26 mouse cellular contexts compared by ENCODE assay signal in the genomic region with DNA sequence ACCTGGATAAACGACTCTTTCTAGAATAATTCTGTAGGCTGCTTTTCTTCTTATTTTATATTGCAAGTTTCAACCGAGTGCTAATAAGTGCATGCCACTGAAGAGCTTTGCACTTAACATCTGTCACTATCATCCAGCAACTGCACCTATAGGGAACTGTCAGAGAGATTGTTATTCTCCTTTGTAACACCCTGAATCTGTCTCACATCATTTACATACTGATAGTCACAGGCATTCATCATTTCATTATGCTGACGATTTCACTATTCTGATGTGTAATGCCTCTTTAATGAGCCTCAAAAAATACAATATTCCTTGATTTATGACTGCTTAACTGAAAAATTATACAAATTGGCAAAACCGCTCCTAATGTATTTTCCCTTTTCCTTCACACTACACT.
DNase-seq lines count a peak whose midpoint lies in the region; ATAC-seq and TF ChIP-seq lines count a peak whose summit lies in the region.
"Had no signal": no experiment of that assay in that cellular context is flagged by ENCODE, and none has a peak within 500 bp of the region (broad histone marks: within the 10 kb centered on the region; RNA-seq: fewer than 3 reads in every experiment).

No protein-coding gene starts in this region.

- no peak for DNase-seq in forebrain, embryonic 11.5 days (ENCODE audit: low spot score)
- peak; percentile 46 for DNase-seq in brain, embryonic 14.5 days (ENCODE audit: low read depth)
- no peak for DNase-seq in urinary bladder, postnatal 25 days (ENCODE audit: low spot score)
- DNase-seq in embryo, embryonic 9.5 days (ENCODE audit: extremely low spot score) = no peak
- DNase-seq: adrenal gland, postnatal 25 days; B cell, adult 2 months; cerebellum, adult 18-20 months; cerebellum, adult 9-10 months; cerebellum, postnatal 14 days; gastrocnemius, postnatal 10 days; gastrocnemius, postnatal 36 days; heart, adult 2 months; heart, postnatal 14 days; heart, postnatal 4 days; kidney, adult 2 months had no signal

- WGBS in forebrain, embryonic 13.5 days = 71% methylated on average over 4 of the region's 4 CpGs
- 83% methylated on average over 4 of the region's 4 CpGs for WGBS in forebrain, embryonic 11.5 days
- WGBS in forebrain, embryonic 15.5 days = 64% methylated on average over 4 of the region's 4 CpGs

- H3K9ac ChIP-seq in forebrain, embryonic 13.5 days = no peak overlapping the region
- H3K9ac ChIP-seq in forebrain, embryonic 11.5 days (ENCODE audit: low read length) = no peak overlapping the region
- H3K9ac ChIP-seq in forebrain, embryonic 15.5 days (replicated peaks) = no peak overlapping the region
- H3K9ac ChIP-seq: embryonic facial prominence, embryonic 12.5 days; embryonic facial prominence, embryonic 15.5 days; heart, embryonic 13.5 days; hindbrain, embryonic 13.5 days had no signal

- no peak overlapping the region for H3K4me2 ChIP-seq in forebrain, embryonic 13.5 days
- no peak overlapping the region for H3K4me2 ChIP-seq in forebrain, embryonic 11.5 days (ENCODE audit: low read depth, low read length, severe bottlenecking)
- H3K4me2 ChIP-seq in forebrain, embryonic 15.5 days (replicated peaks) = no peak overlapping the region
- H3K4me2 ChIP-seq: embryonic facial prominence, embryonic 12.5 days; embryonic facial prominence, embryonic 15.5 days; heart, embryonic 13.5 days; hindbrain, embryonic 13.5 days had no signal

- no peaks in the 10 kb centered on the region for H3K36me3 ChIP-seq in forebrain, embryonic 13.5 days (ENCODE audit: poor library complexity, severe bottlenecking)
- no peaks in the 10 kb centered on the region for H3K36me3 ChIP-seq in forebrain, embryonic 11.5 days (ENCODE audit: control insufficient read depth, insufficient read depth, low read length)
- H3K36me3 ChIP-seq in forebrain, embryonic 15.5 days = no peaks in the 10 kb centered on the region
- H3K36me3 ChIP-seq: embryonic facial prominence, embryonic 12.5 days; embryonic facial prominence, embryonic 15.5 days; G1E; heart, embryonic 10.5 days; heart, embryonic 13.5 days; hindbrain, embryonic 13.5 days had no signal

- no peaks in the 10 kb centered on the region for H3K9me3 ChIP-seq in forebrain, embryonic 13.5 days (replicated peaks)
- no peaks in the 10 kb centered on the region for H3K9me3 ChIP-seq in forebrain, embryonic 11.5 days (ENCODE audit: control insufficient read depth, low read length)
- H3K9me3 ChIP-seq in forebrain, embryonic 15.5 days = no peaks in the 10 kb centered on the region
- H3K9me3 ChIP-seq: embryonic facial prominence, embryonic 12.5 days; embryonic facial prominence, embryonic 15.5 days; G1E; heart, embryonic 10.5 days; heart, embryonic 13.5 days; hindbrain, embryonic 13.5 days had no signal

- H3K27me3 ChIP-seq in forebrain, embryonic 13.5 days = no peaks in the 10 kb centered on the region
- H3K27me3 ChIP-seq in forebrain, embryonic 11.5 days (ENCODE audit: control insufficient read depth, insufficient read depth, low read length) = no peaks in the 10 kb centered on the region
- H3K27me3 ChIP-seq in forebrain, embryonic 15.5 days = no peaks in the 10 kb centered on the region
- H3K27me3 ChIP-seq: CH12.LX; embryonic facial prominence, embryonic 12.5 days; embryonic facial prominence, embryonic 15.5 days; heart, embryonic 13.5 days; hindbrain, embryonic 13.5 days; Patski had no signal

- H3K27ac ChIP-seq in forebrain, embryonic 13.5 days = no peak overlapping the region
- H3K27ac ChIP-seq in forebrain, embryonic 11.5 days (ENCODE audit: low read depth, low read length) = no peak overlapping the region
- H3K27ac ChIP-seq in forebrain, embryonic 15.5 days (replicated peaks) = no peak overlapping the region
- H3K27ac ChIP-seq: embryonic facial prominence, embryonic 12.5 days; embryonic facial prominence, embryonic 15.5 days; heart, adult 2 months; heart, embryonic 10.5 days; heart, embryonic 13.5 days; hindbrain, embryonic 13.5 days had no signal

- H3K4me3 ChIP-seq in forebrain, embryonic 13.5 days = no peak overlapping the region
- no peak overlapping the region for H3K4me3 ChIP-seq in forebrain, embryonic 11.5 days (ENCODE audit: low read depth, low read length)
- H3K4me3 ChIP-seq in forebrain, embryonic 15.5 days = no peak overlapping the region
- H3K4me3 ChIP-seq: embryonic facial prominence, embryonic 12.5 days; embryonic facial prominence, embryonic 15.5 days; heart, adult 2 months; heart, embryonic 10.5 days; heart, embryonic 13.5 days; hindbrain, embryonic 13.5 days had no signal

- TF ChIP-seq CTCF in brain, embryonic 14.5 days (IDR thresholded peaks at IDR 0.05; ENCODE audit: borderline replicate concordance, extremely low read depth, insufficient read depth, insufficient read length) = no peak

- TF ChIP-seq POLR2A in brain, embryonic 14.5 days (IDR thresholded peaks at IDR 0.05; ENCODE audit: borderline replicate concordance, extremely low read depth, insufficient read depth, insufficient read length, poor library complexity, severe bottlenecking) = no peak

- no peaks in the 10 kb centered on the region for H3K4me1 ChIP-seq in forebrain, embryonic 13.5 days
- H3K4me1 ChIP-seq in forebrain, embryonic 11.5 days (replicated peaks; ENCODE audit: control insufficient read depth, insufficient read depth, low read length) = no peaks in the 10 kb centered on the region
- no peaks in the 10 kb centered on the region for H3K4me1 ChIP-seq in forebrain, embryonic 15.5 days
- H3K4me1 ChIP-seq: embryonic facial prominence, embryonic 12.5 days; embryonic facial prominence, embryonic 15.5 days; heart, embryonic 10.5 days; heart, embryonic 13.5 days; hindbrain, embryonic 13.5 days had no signal

- peak; percentile 67 for ATAC-seq in forebrain, embryonic 13.5 days
- ATAC-seq in forebrain, embryonic 11.5 days (replicated peaks; ENCODE audit: low FRiP score) = no peak
- peak; percentile 66; the same call in 1 of the 2 replicates for ATAC-seq in forebrain, embryonic 15.5 days (replicated peaks)
- ATAC-seq: intestine, postnatal 0 days; Patski had no signal
